Mouse (Mus musculus): Measurements from ENCODE around the gene Grm2. TPM values are rescaled to one million over a fixed set of nuclear protein-coding genes. Genes with fewer than 3 reads are reported as not detected.

Grm2 gene
- not detected in 2 replicates for total RNA-seq (2017)

GRCm38 (mm10) chr9:106655884-106656720 lies at the start of gene Grm2:
Grm2 (minus strand) TSS chr9:106656082.
- peak; percentile 22 to 76 for ATAC-seq (replicated peaks in 1 of 2; ENCODE audit: insufficient read depth in 1 of 2, low FRiP score in 2 of 2, low TSS enrichment in 1 of 2, low read depth in 1 of 2, poor library complexity in 2 of 2, severe bottlenecking in 2 of 2)

- no peak for ATAC-seq (replicated peaks in 1 of 2; ENCODE audit: insufficient read depth in 1 of 2, low FRiP score in 2 of 2, low TSS enrichment in 1 of 2, low read depth in 1 of 2, poor library complexity in 2 of 2, severe bottlenecking in 2 of 2)
Measured at GRCm38 (mm10) chr9:106692973-106693481, 37.1 kb upstream of the Grm2 start.

GRCm38 (mm10) chr9:106688834-106689233 lies 33.0 kb upstream of the Grm2 start:
- ATAC-seq (replicated peaks in 1 of 2; ENCODE audit: insufficient read depth in 1 of 2, low FRiP score in 2 of 2, low TSS enrichment in 1 of 2, low read depth in 1 of 2, poor library complexity in 2 of 2, severe bottlenecking in 2 of 2): no peak

GRCm38 (mm10) chr9:106686983-106687650 lies 31.2 kb upstream of the Grm2 start:
- ATAC-seq (replicated peaks in 1 of 2; ENCODE audit: insufficient read depth in 1 of 2, low FRiP score in 2 of 2, low TSS enrichment in 1 of 2, low read depth in 1 of 2, poor library complexity in 2 of 2, severe bottlenecking in 2 of 2): peak; percentile 59 to 72

GRCm38 (mm10) chr9:106685249-106686101 lies 29.6 kb upstream of the Grm2 start, which contains the start of gene Tex264:
Tex264 (minus strand) TSS chr9:106685927.
- peak; percentile 40 to 67 for ATAC-seq (replicated peaks in 1 of 2; ENCODE audit: insufficient read depth in 1 of 2, low FRiP score in 2 of 2, low TSS enrichment in 1 of 2, low read depth in 1 of 2, poor library complexity in 2 of 2, severe bottlenecking in 2 of 2)

GRCm38 (mm10) chr9:106684918-106685248 lies 29.0 kb upstream of the Grm2 start:
- peak in 1 of 2 experiments; percentile 21; a peak in 2 of 4 replicates for ATAC-seq (replicated peaks in 1 of 2; ENCODE audit: insufficient read depth in 1 of 2, low FRiP score in 2 of 2, low TSS enrichment in 1 of 2, low read depth in 1 of 2, poor library complexity in 2 of 2, severe bottlenecking in 2 of 2)

GRCm38 (mm10) chr9:106684093-106684872 lies 28.4 kb upstream of the Grm2 start:
- no peak for ATAC-seq (replicated peaks in 1 of 2; ENCODE audit: insufficient read depth in 1 of 2, low FRiP score in 2 of 2, low TSS enrichment in 1 of 2, low read depth in 1 of 2, poor library complexity in 2 of 2, severe bottlenecking in 2 of 2)

GRCm38 (mm10) chr9:106681026-106681425 lies 25.1 kb upstream of the Grm2 start:
- ATAC-seq (replicated peaks in 1 of 2; ENCODE audit: insufficient read depth in 1 of 2, low FRiP score in 2 of 2, low TSS enrichment in 1 of 2, low read depth in 1 of 2, poor library complexity in 2 of 2, severe bottlenecking in 2 of 2): no peak

- ATAC-seq (replicated peaks in 1 of 2; ENCODE audit: insufficient read depth in 1 of 2, low FRiP score in 2 of 2, low TSS enrichment in 1 of 2, low read depth in 1 of 2, poor library complexity in 2 of 2, severe bottlenecking in 2 of 2): no peak
Measured at GRCm38 (mm10) chr9:106678242-106678641, 22.4 kb upstream of the Grm2 start.

GRCm38 (mm10) chr9:106677702-106678101 lies 21.8 kb upstream of the Grm2 start:
- no peak for ATAC-seq (replicated peaks in 1 of 2; ENCODE audit: insufficient read depth in 1 of 2, low FRiP score in 2 of 2, low TSS enrichment in 1 of 2, low read depth in 1 of 2, poor library complexity in 2 of 2, severe bottlenecking in 2 of 2)

- no peak for ATAC-seq (replicated peaks in 1 of 2; ENCODE audit: insufficient read depth in 1 of 2, low FRiP score in 2 of 2, low TSS enrichment in 1 of 2, low read depth in 1 of 2, poor library complexity in 2 of 2, severe bottlenecking in 2 of 2)
Measured at GRCm38 (mm10) chr9:106676571-106676970, 20.7 kb upstream of the Grm2 start.

GRCm38 (mm10) chr9:106675965-106676364 lies 20.1 kb upstream of the Grm2 start:
- no peak for ATAC-seq (replicated peaks in 1 of 2; ENCODE audit: insufficient read depth in 1 of 2, low FRiP score in 2 of 2, low TSS enrichment in 1 of 2, low read depth in 1 of 2, poor library complexity in 2 of 2, severe bottlenecking in 2 of 2)

GRCm38 (mm10) chr9:106675480-106675879 lies 19.6 kb upstream of the Grm2 start:
- peak; percentile 87 to 90 for ATAC-seq (replicated peaks in 1 of 2; ENCODE audit: insufficient read depth in 1 of 2, low FRiP score in 2 of 2, low TSS enrichment in 1 of 2, low read depth in 1 of 2, poor library complexity in 2 of 2, severe bottlenecking in 2 of 2)

GRCm38 (mm10) chr9:106673860-106674259 lies 18.0 kb upstream of the Grm2 start:
- no peak for ATAC-seq (replicated peaks in 1 of 2; ENCODE audit: insufficient read depth in 1 of 2, low FRiP score in 2 of 2, low TSS enrichment in 1 of 2, low read depth in 1 of 2, poor library complexity in 2 of 2, severe bottlenecking in 2 of 2)

- ATAC-seq (replicated peaks in 1 of 2; ENCODE audit: insufficient read depth in 1 of 2, low FRiP score in 2 of 2, low TSS enrichment in 1 of 2, low read depth in 1 of 2, poor library complexity in 2 of 2, severe bottlenecking in 2 of 2): no peak
Measured at GRCm38 (mm10) chr9:106664856-106665255, 9.0 kb upstream of the Grm2 start.

- no peak for ATAC-seq (replicated peaks in 1 of 2; ENCODE audit: insufficient read depth in 1 of 2, low FRiP score in 2 of 2, low TSS enrichment in 1 of 2, low read depth in 1 of 2, poor library complexity in 2 of 2, severe bottlenecking in 2 of 2)
Measured at GRCm38 (mm10) chr9:106664433-106664832, 8.6 kb upstream of the Grm2 start.

- ATAC-seq (replicated peaks in 1 of 2; ENCODE audit: insufficient read depth in 1 of 2, low FRiP score in 2 of 2, low TSS enrichment in 1 of 2, low read depth in 1 of 2, poor library complexity in 2 of 2, severe bottlenecking in 2 of 2): no peak
Measured at GRCm38 (mm10) chr9:106663200-106663599, 7.3 kb upstream of the Grm2 start.

Data from hematopoietic stem cell, adult 5-6 weeks (primary cell).